Mouse (Mus musculus) bone marrow macrophage, adult 2 months (primary cell): Measurements from ENCODE around the gene Arhgap19.

Experiments
- CTCF ChIP-seq: IDR thresholded peaks from 2 replicates; pipeline ENCODE4 v1.5.1; 2012; ENCODE audit warnings: low read depth, mild to moderate bottlenecking, low read length, moderate library complexity
- POLR2A ChIP-seq: IDR thresholded peaks from 2 replicates; pipeline ENCODE4 v1.6.1; 2012; ENCODE audit warnings: mild to moderate bottlenecking, low read depth, low read length, borderline replicate concordance

DNA sequence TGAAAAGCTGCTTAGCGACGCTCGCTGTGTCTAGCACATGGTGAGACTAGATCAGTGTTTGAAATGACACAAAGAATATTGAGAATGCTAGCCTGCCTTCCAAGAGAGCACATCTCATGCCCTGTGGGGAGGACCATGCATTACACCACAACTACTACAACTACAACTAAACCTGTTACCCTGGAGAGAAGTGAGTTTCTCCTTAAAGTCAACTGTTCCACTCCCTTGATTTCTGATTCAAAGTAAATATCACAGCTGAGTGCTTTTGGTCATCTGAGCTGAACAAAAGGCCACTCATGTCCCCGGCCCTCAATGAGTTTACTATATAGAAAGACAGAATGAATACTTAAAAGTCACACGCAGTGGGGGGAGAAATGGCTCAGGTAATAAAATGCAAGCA, 8.2 kb upstream of the Arhgap19 start:
- TF ChIP-seq POLR2A (no peak), CTCF (no peak)
